Mouse (Mus musculus): Measurements from ENCODE around the gene Hist1h2bf.
"Not testable (repeated sequence)": the region's sequence is repeated elsewhere in the genome, so short reads cannot be mapped to it uniquely, and the experiment has no call there.

Gene Hist1h2bf

GRCm38 (mm10) chr13:23573898-23574524 is at the start of gene Hist1h2bf, which contains the start of gene Hist1h2ad:
TSS of gene Hist1h2bf (minus strand) at chr13:23574196.
TSS of gene Hist1h2ad (plus strand) at chr13:23574381.
- DNase-seq, result peak; percentile 90 to 94

GRCm38 (mm10) chr13:23622861-23623450 is 49.0 kb upstream of the Hist1h2bf start:
- peak; percentile 22 to 43 for DNase-seq

GRCm38 (mm10) chr13:23622175-23622671 is 48.2 kb upstream of the Hist1h2bf start, which contains the start of gene Hist1h1e:
TSS of gene Hist1h1e (minus strand) at chr13:23622558.
- DNase-seq, result peak; percentile 90 to 96

- DNase-seq, result peak; percentile 69 to 83
Observed at GRCm38 (mm10) chr13:23621532-23622174, 47.7 kb upstream of the Hist1h2bf start.

GRCm38 (mm10) chr13:23620733-23621531 is 46.9 kb upstream of the Hist1h2bf start, which contains the start of gene Hist1h2be:
TSS of gene Hist1h2be (minus strand) at chr13:23621124.
- peak; percentile 70 to 84 for DNase-seq

GRCm38 (mm10) chr13:23620056-23620732 is 46.2 kb upstream of the Hist1h2bf start:
- no peak for DNase-seq

- no peak for DNase-seq
Observed at GRCm38 (mm10) chr13:23611638-23612037, 37.6 kb upstream of the Hist1h2bf start.

- DNase-seq, result no peak
Observed at GRCm38 (mm10) chr13:23610393-23610792, 36.4 kb upstream of the Hist1h2bf start.

- no peak for DNase-seq
Observed at GRCm38 (mm10) chr13:23609844-23610243, 35.8 kb upstream of the Hist1h2bf start.

- no peak for DNase-seq
Observed at GRCm38 (mm10) chr13:23609209-23609608, 35.2 kb upstream of the Hist1h2bf start.

GRCm38 (mm10) chr13:23605052-23605451 is 31.1 kb upstream of the Hist1h2bf start:
- DNase-seq, result no peak

GRCm38 (mm10) chr13:23604452-23604851 is 30.5 kb upstream of the Hist1h2bf start:
- no peak for DNase-seq

GRCm38 (mm10) chr13:23603182-23603699 is 29.2 kb upstream of the Hist1h2bf start:
- no peak for DNase-seq

GRCm38 (mm10) chr13:23597957-23598356 is 24.0 kb upstream of the Hist1h2bf start:
- DNase-seq, result peak; percentile 73 to 84

- no peak for DNase-seq
Observed at GRCm38 (mm10) chr13:23595622-23596372, 21.8 kb upstream of the Hist1h2bf start.

- no peak for DNase-seq
Observed at GRCm38 (mm10) chr13:23595185-23595584, 21.2 kb upstream of the Hist1h2bf start.

- peak; percentile 12 to 54 for DNase-seq
Observed at GRCm38 (mm10) chr13:23593051-23593770, 19.2 kb upstream of the Hist1h2bf start.

- DNase-seq, result no peak
Observed at GRCm38 (mm10) chr13:23592614-23593013, 18.6 kb upstream of the Hist1h2bf start.

- not testable (repeated sequence) for DNase-seq
Observed at GRCm38 (mm10) chr13:23591886-23592285, 17.9 kb upstream of the Hist1h2bf start.

- DNase-seq, result no peak
Observed at GRCm38 (mm10) chr13:23591206-23591605, 17.2 kb upstream of the Hist1h2bf start.

GRCm38 (mm10) chr13:23586940-23587225 is 12.9 kb upstream of the Hist1h2bf start:
- DNase-seq, result no peak
